Mouse (Mus musculus) midbrain, embryonic 11.5 days (tissue): Measurements from ENCODE around the gene Atad3a. TPM values are rescaled to one million over a fixed set of nuclear protein-coding genes. Genes with fewer than 3 reads are reported as not detected.

ENCODE experiments used
- ATAC-seq: fragments of 200-750 bp; cut with Nextera tagmentation; 2 replicates; pipeline ENCODE4 v1.8.0; 2017; ENCODE audit warnings: moderate TSS enrichment, moderate library complexity; ENCODE audit not compliant: low FRiP score
- DNase-seq: peaks from one replicate; pipeline ENCODE4 v3.0.0; 2015; ENCODE audit warnings: low spot score; ENCODE audit errors: missing footprints
- H3K27ac ChIP-seq: fragments of 300-500 bp; sonication (generic); 2 replicates; pipeline ENCODE4 v1.5.1; 2014; ENCODE audit warnings: low read depth, low read length
- H3K27me3 ChIP-seq: fragments of 300-500 bp; sonication (generic); 2 replicates; pipeline ENCODE4 v1.6.1; 2014; ENCODE audit warnings: mild to moderate bottlenecking, low read length, moderate library complexity, mixed read lengths; ENCODE audit not compliant: control insufficient read depth, insufficient read depth
- H3K36me3 ChIP-seq: fragments of 300-500 bp; sonication (generic); 2 replicates; pipeline ENCODE4 v1.6.1; 2014; ENCODE audit warnings: mild to moderate bottlenecking, low read length, moderate library complexity, mixed read lengths; ENCODE audit not compliant: control insufficient read depth, insufficient read depth
- H3K4me1 ChIP-seq: fragments of 300-500 bp; sonication (generic); 2 replicates; pipeline ENCODE4 v1.6.1; 2014; ENCODE audit warnings: low read length; ENCODE audit not compliant: control insufficient read depth, insufficient read depth
- H3K4me2 ChIP-seq: fragments of 300-500 bp; sonication (generic); 2 replicates; pipeline ENCODE4 v1.6.1; 2014; ENCODE audit warnings: mild to moderate bottlenecking, moderate library complexity
- H3K4me3 ChIP-seq: fragments of 300-500 bp; sonication (generic); 2 replicates; pipeline ENCODE4 v1.5.1; 2014; ENCODE audit warnings: low read depth, low read length
- H3K9ac ChIP-seq: fragments of 300-500 bp; sonication (generic); 2 replicates; pipeline ENCODE4 v1.6.1; 2014; ENCODE audit warnings: low read length
- H3K9me3 ChIP-seq: fragments of 300-500 bp; sonication (generic); 2 replicates; pipeline ENCODE4 v1.6.1; 2016; ENCODE audit warnings: low read length; ENCODE audit not compliant: control insufficient read depth
- WGBS: fragments of 180-500 bp; shearing (Covaris S2); extraction: QIAGEN DNeasy Blood & Tissue Kit; methylation state at CpG from one replicate; pipeline ENCODE4 v1.1.7; 2014; 5-methylcytosine and 5-hydroxymethylcytosine counted together
- polyA plus RNA-seq: library from polyadenylated mRNA; unstranded; fragments of >200 nt; fragmentation: Nextera tagmentation; extraction: Ambion mirVana; gene quantifications from 2 replicates; pipeline ENCODE4 v1.2.1, GENCODE M21; 2014

The Atad3a gene
- polyA plus RNA-seq, 1 experiment from 2014 or later: 84.5 TPM

GRCm38 (mm10) chr4:155770626-155771025 is 9.7 kb upstream of the Atad3a start:
- Histone ChIP-seq H3K9ac (peak overlapping the region; percentile 81), H3K9me3 (no peaks in the 10 kb centered on the region), H3K27me3 (peaks cover 21% of the 10 kb centered on the region), H3K27ac (no peak overlapping the region), H3K4me3 (peak overlapping the region; percentile 49), H3K4me2 (peak overlapping the region; percentile 76), H3K4me1 (peaks cover 12% of the 10 kb centered on the region), H3K36me3 (no peaks in the 10 kb centered on the region)
- ATAC-seq: no peak
- WGBS: 44% methylated on average over 24 of the region's 24 CpGs
- DNase-seq: no peak

- under 1% methylated on average over 39 of the region's 39 CpGs for WGBS
- Histone ChIP-seq H3K27me3 (peaks cover 18% of the 10 kb centered on the region), H3K36me3 (no peaks in the 10 kb centered on the region), H3K27ac (no peak overlapping the region), H3K9ac (peak overlapping the region; percentile 81), H3K4me2 (peak overlapping the region; percentile 76), H3K4me1 (peaks cover 12% of the 10 kb centered on the region), H3K4me3 (peak overlapping the region; percentile 49), H3K9me3 (no peaks in the 10 kb centered on the region)
- DNase-seq (peak; percentile 99), ATAC-seq (peak; percentile 95)
Measured at GRCm38 (mm10) chr4:155769880-155770512, 9.1 kb upstream of the Atad3a start.

- H3K9ac ChIP-seq: peak overlapping the region; percentile 81
- peak overlapping the region; percentile 76 for H3K4me2 ChIP-seq
- ATAC-seq: no peak
- H3K27ac ChIP-seq: no peak overlapping the region
- H3K4me3 ChIP-seq: peak overlapping the region; percentile 49
- peaks cover 8% of the 10 kb centered on the region for H3K4me1 ChIP-seq
- DNase-seq: no peak
- WGBS: 67% methylated on average over 5 of the region's 5 CpGs
- no peaks in the 10 kb centered on the region for H3K9me3 ChIP-seq
- no peaks in the 10 kb centered on the region for H3K36me3 ChIP-seq
- peaks cover 15% of the 10 kb centered on the region for H3K27me3 ChIP-seq
Measured at GRCm38 (mm10) chr4:155769496-155769879, 8.6 kb upstream of the Atad3a start.

GRCm38 (mm10) chr4:155762357-155762756 is 1.5 kb upstream of the Atad3a start:
- DNase-seq (no peak), ATAC-seq (no peak)
- no peak overlapping the region for H3K4me2 ChIP-seq
- no peaks in the 10 kb centered on the region for H3K9me3 ChIP-seq
- H3K27ac ChIP-seq: no peak overlapping the region
- H3K9ac ChIP-seq: no peak overlapping the region
- H3K36me3 ChIP-seq: no peaks in the 10 kb centered on the region
- no peaks in the 10 kb centered on the region for H3K27me3 ChIP-seq
- 91% methylated on average over 3 of the region's 3 CpGs for WGBS
- no peak overlapping the region for H3K4me3 ChIP-seq
- H3K4me1 ChIP-seq: peaks cover 17% of the 10 kb centered on the region

GRCm38 (mm10) chr4:155761356-155762099 is 635 bp upstream of the Atad3a start:
- H3K4me1 ChIP-seq: peaks cover 17% of the 10 kb centered on the region
- peak; percentile 22; the same call in 1 of the 2 replicates for ATAC-seq
- peak overlapping the region; percentile 78 for H3K9ac ChIP-seq
- peak; percentile 82 for DNase-seq
- no peaks in the 10 kb centered on the region for H3K36me3 ChIP-seq
- H3K27ac ChIP-seq: no peak overlapping the region
- WGBS: 2% methylated on average over 28 of the region's 28 CpGs
- no peaks in the 10 kb centered on the region for H3K9me3 ChIP-seq
- H3K4me2 ChIP-seq: peak overlapping the region; percentile 85
- no peaks in the 10 kb centered on the region for H3K27me3 ChIP-seq
- peak overlapping the region; percentile 85 for H3K4me3 ChIP-seq

GRCm38 (mm10) chr4:155759862-155760612 is 856 bp downstream of the Atad3a start:
- 3% methylated on average over 10 of the region's 10 CpGs for WGBS
- peak overlapping the region; percentile 85 for H3K4me3 ChIP-seq
- peak overlapping the region; percentile 76 for H3K9ac ChIP-seq
- H3K36me3 ChIP-seq: 0 out of 2 replicates have a peak, but pooled peaks cover 4% of the 10 kb centered on the region
- no peak for ATAC-seq
- peaks cover 17% of the 10 kb centered on the region for H3K4me1 ChIP-seq
- H3K9me3 ChIP-seq: no peaks in the 10 kb centered on the region
- peak overlapping the region; percentile 85 for H3K4me2 ChIP-seq
- DNase-seq: no peak
- no peak overlapping the region for H3K27ac ChIP-seq
- no peaks in the 10 kb centered on the region for H3K27me3 ChIP-seq

- 92% methylated on average over 12 of the region's 12 CpGs for WGBS
- Histone ChIP-seq H3K4me1 (peaks cover 16% of the 10 kb centered on the region), H3K4me2 (no peak overlapping the region), H3K9me3 (no peaks in the 10 kb centered on the region), H3K9ac (no peak overlapping the region), H3K36me3 (peaks cover 18% of the 10 kb centered on the region), H3K27me3 (no peaks in the 10 kb centered on the region), H3K27ac (no peak overlapping the region), H3K4me3 (no peak overlapping the region)
- ATAC-seq (no peak), DNase-seq (no peak)
Measured at GRCm38 (mm10) chr4:155757011-155757410, 3.9 kb downstream of the Atad3a start.

GRCm38 (mm10) chr4:155746575-155747490 is 14.1 kb downstream of the Atad3a start:
- H3K36me3 ChIP-seq: peaks cover 36% of the 10 kb centered on the region
- ATAC-seq: no peak

More at GRCm38 (mm10) chr4:155746575-155747490, 14.1 kb downstream of the Atad3a start:
- H3K4me2 ChIP-seq: no peak overlapping the region
- H3K27me3 ChIP-seq: no peaks in the 10 kb centered on the region
- no peak overlapping the region for H3K9ac ChIP-seq
- DNase-seq: peak; percentile 12
- 85% methylated on average over 17 of the region's 17 CpGs for WGBS
- H3K4me1 ChIP-seq: no peaks in the 10 kb centered on the region
- no peaks in the 10 kb centered on the region for H3K9me3 ChIP-seq
- H3K27ac ChIP-seq: no peak overlapping the region
- no peak overlapping the region for H3K4me3 ChIP-seq
